Mouse (Mus musculus): ENCODE results near the gene Mgea5.
A peak's percentile ranks its signal among the peaks of the same experiment; 100 is the strongest.
"Not testable (repeated sequence)": the region's sequence is repeated elsewhere in the genome, so short reads cannot be mapped to it uniquely, and the experiment has no call there.

Gene Mgea5

DNA sequence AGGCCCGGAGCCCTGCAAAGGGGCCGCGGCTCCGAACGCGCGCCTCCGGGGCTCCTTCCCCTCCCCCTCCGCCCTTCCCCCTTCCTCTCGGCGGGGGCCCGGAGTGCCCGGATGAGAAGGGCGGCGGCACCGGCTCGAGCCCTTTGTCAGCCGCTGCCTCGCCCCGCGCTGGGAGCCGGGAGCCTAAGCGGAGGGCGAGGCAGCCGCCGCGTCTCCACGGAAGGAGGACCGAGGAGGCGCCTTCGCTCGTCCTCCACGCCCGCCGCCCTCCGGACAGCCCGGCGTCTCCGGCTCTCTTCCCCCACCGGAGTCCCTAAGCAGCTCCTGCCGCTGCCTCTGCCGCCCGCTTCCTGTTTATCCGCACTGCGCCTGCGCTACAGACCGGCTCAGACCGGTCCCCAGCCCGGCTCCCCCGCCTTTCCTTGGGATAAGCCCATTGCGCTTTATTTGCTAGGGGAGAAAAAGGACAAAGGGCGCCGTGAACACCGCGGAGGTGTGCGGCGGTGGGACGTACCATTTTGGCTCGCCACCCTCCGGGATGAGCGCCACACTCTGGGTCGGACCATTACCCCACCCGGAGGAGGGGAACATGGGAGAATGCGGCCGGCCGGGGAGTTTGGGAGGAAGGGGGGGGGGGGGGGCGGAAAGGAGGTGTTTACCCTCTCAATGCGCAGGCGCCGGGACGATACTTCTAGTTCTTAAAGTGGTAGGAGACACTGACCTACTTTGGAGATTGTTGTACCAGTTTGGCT is at the start of gene Mgea5:
Mgea5 (minus strand) TSS at position 657 of the 752 bp plus-strand sequence.
- peak; percentile 93 for ATAC-seq (ENCODE audit: insufficient number of reproducible peaks, low FRiP score, low TSS enrichment)

GRCm38 (mm10) chr19:45830679-45831078 is 47.0 kb upstream of the Mgea5 start:
- ATAC-seq (ENCODE audit: insufficient number of reproducible peaks, low FRiP score, low TSS enrichment), result no peak

GRCm38 (mm10) chr19:45827736-45828135 is 44.1 kb upstream of the Mgea5 start:
- no peak for ATAC-seq (ENCODE audit: insufficient number of reproducible peaks, low FRiP score, low TSS enrichment)

DNA sequence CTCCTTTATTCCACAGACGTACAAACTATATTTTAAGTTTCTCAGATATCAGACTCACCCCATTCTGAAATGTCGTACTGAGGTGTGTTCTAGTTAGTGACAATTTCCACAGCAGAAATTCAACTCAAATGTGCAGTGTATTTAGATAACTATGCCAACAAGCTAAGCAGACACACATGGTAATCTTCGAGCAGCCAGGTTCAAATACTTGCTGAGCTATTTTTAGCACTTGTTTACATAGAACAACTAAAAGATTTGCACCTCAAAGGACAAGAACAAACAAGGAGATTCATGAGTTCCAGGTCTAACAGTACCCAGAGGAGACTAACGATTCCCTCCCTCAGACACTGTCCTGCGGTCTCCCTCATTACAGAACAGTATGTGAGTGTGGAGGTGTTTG is 43.5 kb upstream of the Mgea5 start:
- ATAC-seq (ENCODE audit: insufficient number of reproducible peaks, low FRiP score, low TSS enrichment), result no peak

DNA sequence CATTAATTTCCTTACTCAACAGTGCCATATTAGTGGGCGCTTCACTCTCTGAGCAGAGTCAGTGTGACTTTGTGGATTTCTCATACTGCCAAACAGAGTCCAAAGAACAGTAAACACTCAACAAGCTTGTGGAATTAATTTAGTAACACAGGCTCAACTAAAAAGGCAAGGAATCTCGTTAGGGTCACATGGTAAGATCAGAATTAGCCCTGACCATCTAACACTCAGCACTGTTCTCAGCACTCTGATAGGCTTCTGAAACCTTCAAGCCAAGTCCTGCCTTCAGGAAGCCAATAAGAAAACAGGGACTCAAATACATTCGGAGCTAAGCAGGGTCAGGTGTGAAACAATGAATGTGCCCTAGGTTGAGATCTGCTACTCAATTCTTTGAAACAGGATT is 42.5 kb upstream of the Mgea5 start:
- no peak for ATAC-seq (ENCODE audit: insufficient number of reproducible peaks, low FRiP score, low TSS enrichment)

DNA sequence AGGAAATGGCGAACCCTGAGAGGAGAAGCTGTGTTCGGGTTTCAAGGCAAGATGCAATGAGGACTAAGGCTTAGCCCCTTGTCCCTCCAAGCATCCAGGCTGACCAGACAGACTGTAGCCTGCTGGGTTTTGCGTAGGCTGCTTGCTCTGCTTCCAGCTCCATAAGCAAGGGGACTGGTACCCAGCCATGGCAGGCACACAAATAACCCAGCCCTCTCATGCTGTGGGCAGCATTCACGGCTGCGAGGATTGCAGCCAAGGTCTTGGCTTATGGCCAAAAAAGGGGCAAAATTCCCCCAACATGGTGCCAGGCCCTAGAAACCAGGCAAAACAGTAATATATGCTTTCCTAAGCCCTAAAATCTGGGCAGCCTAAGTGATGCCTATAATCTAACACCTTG is 38.2 kb upstream of the Mgea5 start:
- ATAC-seq (ENCODE audit: insufficient number of reproducible peaks, low FRiP score, low TSS enrichment), result 0 out of 2 replicates have a peak, but pooled peaks have one; percentile 52

GRCm38 (mm10) chr19:45817816-45818490 is 34.3 kb upstream of the Mgea5 start:
- ATAC-seq (ENCODE audit: insufficient number of reproducible peaks, low FRiP score, low TSS enrichment), result no peak

DNA sequence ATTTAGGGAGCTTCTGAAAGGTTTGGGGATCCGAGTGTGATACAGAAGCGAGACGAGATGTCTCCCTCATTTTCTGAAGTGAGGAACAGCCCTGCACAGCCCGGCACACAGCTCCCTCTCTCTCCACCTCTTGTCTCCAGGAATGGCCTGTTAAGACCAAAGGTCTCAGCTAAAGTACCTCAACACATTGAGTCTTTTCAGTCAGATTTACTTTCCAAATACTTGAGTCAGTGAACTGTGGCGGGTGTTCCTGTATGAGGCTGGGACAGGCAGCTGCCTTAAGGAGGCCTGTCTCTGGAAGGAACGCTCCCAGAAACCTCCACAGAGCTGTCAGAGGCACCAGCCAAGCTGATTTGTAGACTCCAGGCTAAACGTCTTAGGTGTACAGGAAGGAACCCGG is 33.1 kb upstream of the Mgea5 start:
- no peak for ATAC-seq (ENCODE audit: insufficient number of reproducible peaks, low FRiP score, low TSS enrichment)

DNA sequence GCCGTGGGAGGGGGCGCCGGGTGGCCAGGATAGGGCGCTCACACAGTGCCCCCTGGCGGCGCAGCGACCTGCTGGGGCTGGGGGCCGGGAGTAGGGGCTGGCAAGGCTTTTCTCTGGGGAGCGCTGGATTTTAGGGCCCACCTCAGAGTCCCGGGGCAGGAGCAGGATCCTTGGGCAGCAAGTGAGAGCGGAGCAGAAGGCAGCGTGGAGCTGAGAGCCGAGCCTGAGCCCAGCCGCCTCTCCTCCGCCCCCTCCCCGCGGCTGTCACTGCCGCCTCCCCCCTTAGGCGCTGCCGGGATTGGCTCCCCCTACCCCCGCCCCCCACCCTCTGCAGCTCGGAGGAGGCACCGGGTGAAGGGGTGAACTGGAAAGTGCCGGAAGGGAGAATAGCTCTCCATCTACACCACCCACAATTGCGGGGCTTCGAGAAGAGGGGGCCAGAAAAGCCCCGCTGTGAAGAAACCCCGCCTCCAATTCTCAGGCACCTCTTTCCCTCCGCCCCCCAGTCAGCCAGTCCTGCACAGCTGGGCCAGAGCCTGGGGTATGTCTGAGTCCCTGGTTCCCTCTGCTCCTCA is 32.3 kb upstream of the Mgea5 start, which contains the start of gene Kcnip2:
Kcnip2 (minus strand) TSS at position 231 of the 575 bp plus-strand sequence.
- no peak for ATAC-seq (ENCODE audit: insufficient number of reproducible peaks, low FRiP score, low TSS enrichment)

DNA sequence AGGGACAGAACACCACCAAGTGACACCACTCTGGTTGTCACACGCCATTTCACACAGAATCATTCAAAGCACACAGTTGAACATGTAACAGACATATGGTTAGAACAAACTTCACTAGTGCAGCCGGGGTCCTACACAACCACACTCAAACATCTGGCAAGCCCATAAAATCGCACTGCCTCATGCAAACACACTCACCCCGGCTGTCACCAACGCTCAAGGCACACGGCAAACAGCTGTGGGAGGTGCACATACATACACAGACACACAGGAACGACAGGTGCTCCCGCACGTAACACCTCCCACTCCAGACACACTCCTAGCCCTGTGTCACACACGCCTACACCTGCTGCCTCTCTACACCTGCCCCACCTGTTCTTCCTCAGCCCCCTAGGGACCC is 31.5 kb upstream of the Mgea5 start:
- no peak for ATAC-seq (ENCODE audit: insufficient number of reproducible peaks, low FRiP score, low TSS enrichment)

DNA sequence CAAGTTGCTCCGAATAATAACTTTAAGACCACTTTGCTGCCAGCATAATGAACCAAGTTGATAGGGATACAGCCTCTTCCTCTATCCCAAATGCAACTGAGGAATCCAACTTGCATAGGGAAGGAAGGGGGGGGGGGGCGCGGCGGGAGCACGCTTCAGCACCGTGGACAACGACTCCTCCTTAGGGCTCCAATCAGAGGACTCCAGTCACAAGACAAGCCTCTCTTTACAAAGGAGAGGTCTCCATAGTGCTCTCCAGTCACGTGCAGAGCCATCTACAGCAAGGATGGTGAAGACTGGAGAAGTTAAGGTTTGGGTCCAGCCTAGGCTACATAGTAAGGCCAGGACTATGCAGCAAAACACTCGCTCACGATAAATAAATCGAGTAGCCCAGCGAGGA is 30.2 kb upstream of the Mgea5 start:
- no peak for ATAC-seq (ENCODE audit: insufficient number of reproducible peaks, low FRiP score, low TSS enrichment)

DNA sequence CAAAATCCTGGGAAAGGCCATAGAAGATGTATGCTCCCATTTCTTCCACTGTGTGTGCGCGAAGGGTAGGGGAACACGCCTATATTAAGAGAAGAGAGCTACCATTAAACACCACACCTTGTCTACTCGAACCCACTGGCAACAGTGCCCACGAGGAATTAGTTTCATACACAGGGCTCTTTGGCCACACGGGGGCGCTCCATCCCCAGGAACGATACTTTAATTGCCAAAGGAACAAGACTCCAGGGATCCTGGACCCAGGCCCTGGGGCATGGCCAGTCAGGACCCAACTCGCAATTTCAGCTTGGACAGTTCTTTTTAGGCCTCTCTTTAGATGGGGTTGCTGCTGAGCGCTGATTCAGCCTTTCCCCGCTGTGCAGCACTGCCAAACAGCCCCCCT is 29.6 kb upstream of the Mgea5 start:
- no peak for ATAC-seq (ENCODE audit: insufficient number of reproducible peaks, low FRiP score, low TSS enrichment)

DNA sequence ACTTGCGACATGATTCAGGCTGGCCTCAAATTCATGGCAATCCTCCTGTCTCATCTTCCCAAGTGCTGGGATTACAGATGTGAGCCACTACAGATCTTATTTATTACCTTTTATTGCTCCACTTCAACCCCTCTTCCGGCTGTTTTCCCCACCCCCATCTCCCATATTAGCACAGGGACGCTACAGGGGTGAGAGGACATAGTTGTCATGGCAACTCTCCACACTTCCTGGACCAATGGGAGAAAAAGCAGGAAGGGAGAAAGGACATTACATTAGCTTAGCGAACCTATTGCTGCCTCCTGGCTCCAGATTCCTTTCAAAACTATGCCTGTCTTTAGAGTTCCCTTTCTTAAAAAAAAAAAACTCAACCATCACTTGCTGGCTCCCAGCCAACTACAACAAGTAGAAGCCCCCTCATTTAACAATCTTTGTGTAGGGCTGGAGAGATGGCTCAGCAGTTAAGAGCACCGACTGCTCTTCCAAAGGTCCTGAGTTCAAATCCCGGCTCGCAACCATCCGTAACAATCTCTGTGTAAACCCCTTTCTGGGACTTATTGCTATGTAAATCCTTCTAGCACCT is 29.1 kb upstream of the Mgea5 start:
- ATAC-seq (ENCODE audit: insufficient number of reproducible peaks, low FRiP score, low TSS enrichment), result no peak

DNA sequence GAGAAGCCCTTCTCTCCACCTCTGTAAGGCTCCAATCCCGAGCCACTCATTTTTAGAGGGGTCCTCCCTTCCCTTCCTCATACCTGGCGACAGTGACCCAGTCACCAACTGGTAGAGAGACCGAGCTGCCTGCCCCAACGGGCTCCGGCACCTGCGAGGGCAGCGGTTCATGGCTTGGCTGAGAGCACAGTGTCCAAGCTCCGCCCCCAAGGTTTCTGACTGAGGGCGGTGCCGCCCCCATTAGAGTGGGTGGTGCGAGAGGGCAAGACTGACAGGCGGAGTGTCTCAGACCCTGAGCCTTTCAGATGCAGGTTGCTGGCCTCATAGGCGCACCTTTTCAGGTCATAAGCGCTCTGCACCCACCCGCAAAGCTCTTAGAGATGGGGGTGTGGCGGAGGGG is 28.5 kb upstream of the Mgea5 start:
- ATAC-seq (ENCODE audit: insufficient number of reproducible peaks, low FRiP score, low TSS enrichment), result no peak

- no peak for ATAC-seq (ENCODE audit: insufficient number of reproducible peaks, low FRiP score, low TSS enrichment)
These were observed 27.5 kb upstream of the Mgea5 start for GRCm38 (mm10) chr19:45811028-45811674.

GRCm38 (mm10) chr19:45807732-45808131 is 24.1 kb upstream of the Mgea5 start:
- ATAC-seq (ENCODE audit: insufficient number of reproducible peaks, low FRiP score, low TSS enrichment), result no peak

- not testable (repeated sequence) for ATAC-seq (ENCODE audit: insufficient number of reproducible peaks, low FRiP score, low TSS enrichment)
These were observed 22.2 kb upstream of the Mgea5 start for GRCm38 (mm10) chr19:45805817-45806216.

- peak; percentile 61; the same call in 1 of the 2 replicates for ATAC-seq (ENCODE audit: insufficient number of reproducible peaks, low FRiP score, low TSS enrichment)
These were observed 21.1 kb upstream of the Mgea5 start for GRCm38 (mm10) chr19:45804593-45805368.

GRCm38 (mm10) chr19:45803408-45803807 is 19.8 kb upstream of the Mgea5 start:
- ATAC-seq (ENCODE audit: insufficient number of reproducible peaks, low FRiP score, low TSS enrichment), result no peak

DNA sequence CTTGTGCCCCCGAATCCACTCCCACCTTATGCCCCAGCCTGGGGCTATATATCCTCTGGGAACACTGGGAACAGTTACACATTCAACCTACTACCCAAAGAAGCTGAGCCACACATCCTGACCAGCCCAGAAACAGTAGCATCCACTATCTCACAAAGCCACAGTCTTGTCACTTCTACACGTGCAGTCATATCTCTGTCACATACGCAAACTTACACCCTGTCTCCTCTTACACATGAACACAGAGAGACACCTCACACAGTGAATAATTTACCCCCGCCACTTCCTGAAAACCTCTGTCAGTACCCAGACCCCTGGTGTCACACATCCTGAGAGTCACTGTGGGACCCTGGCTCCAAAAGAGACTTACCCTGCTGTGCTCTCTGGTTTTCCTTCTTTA is 19.1 kb upstream of the Mgea5 start:
- ATAC-seq (ENCODE audit: insufficient number of reproducible peaks, low FRiP score, low TSS enrichment), result no peak
